Mouse (Mus musculus) hindbrain, embryonic 10.5 days (tissue): ENCODE data around the gene Kel. TPM values are rescaled to one million over a fixed set of nuclear protein-coding genes. Genes with fewer than 3 reads are reported as not detected.

Experiments
- DNase-seq: peaks from one replicate; pipeline ENCODE4 v3.0.0-alpha.2; 2017; ENCODE audit warnings: low spot score
- H3K27ac ChIP-seq: fragments of 300-500 bp; sonication (generic); 2 replicates; pipeline ENCODE4 v1.5.1; 2016; ENCODE audit warnings: mild to moderate bottlenecking, moderate library complexity
- H3K27me3 ChIP-seq: fragments of 300-500 bp; sonication (generic); 2 replicates; pipeline ENCODE4 v1.6.1; 2016; ENCODE audit warnings: mild to moderate bottlenecking; ENCODE audit not compliant: poor library complexity, insufficient read depth, severe bottlenecking
- H3K36me3 ChIP-seq: fragments of 300-500 bp; sonication (generic); 2 replicates; pipeline ENCODE4 v1.6.1; 2016; ENCODE audit warnings: mild to moderate bottlenecking, moderate library complexity
- H3K4me1 ChIP-seq: fragments of 300-500 bp; sonication (generic); replicated peaks from 2 replicates; pipeline ENCODE4 v1.6.1; 2016; ENCODE audit warnings: mild to moderate bottlenecking
- H3K4me3 ChIP-seq: fragments of 300-500 bp; sonication (generic); 2 replicates; pipeline ENCODE4 v1.5.1; 2016; ENCODE audit warnings: mild to moderate bottlenecking, moderate library complexity
- H3K9me3 ChIP-seq: fragments of 300-500 bp; sonication (generic); 2 replicates; pipeline ENCODE4 v1.6.1; 2016; ENCODE audit warnings: mild to moderate bottlenecking, moderate library complexity
- WGBS: fragments of 180-500 bp; shearing (Covaris S2); methylation state at CpG from one replicate; pipeline ENCODE4 v1.1.7; 2016; 5-methylcytosine and 5-hydroxymethylcytosine counted together
- polyA plus RNA-seq: library from polyadenylated mRNA; unstranded; fragments of >200 nt; fragmentation: Nextera tagmentation; extraction: Ambion mirVana; gene quantifications from 2 replicates; pipeline ENCODE4 v1.2.1, GENCODE M21; 2016

Gene Kel
- polyA plus RNA-seq, 1 experiment from 2014 or later, result 9.8 TPM

DNA sequence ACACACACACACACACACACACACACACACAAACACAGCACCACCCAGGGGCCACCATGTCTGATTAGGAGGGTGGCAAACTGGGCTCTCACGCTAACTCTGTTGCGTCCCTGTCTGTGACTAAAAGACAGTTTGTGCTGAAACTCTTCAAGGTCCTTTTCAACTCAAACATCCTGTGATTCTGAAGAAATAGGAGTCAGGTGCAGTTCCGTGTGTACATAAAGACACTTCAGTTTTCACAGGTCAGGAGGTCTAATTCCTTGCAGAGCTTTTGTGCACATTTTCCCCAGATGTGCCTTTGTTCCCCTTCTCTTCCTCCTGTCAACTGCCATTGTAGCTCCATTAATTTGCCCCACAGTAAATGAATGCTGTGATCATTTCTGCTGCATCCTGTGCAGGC lies 63.7 kb downstream of the Kel start:
- no peak overlapping the region for H3K27ac ChIP-seq
- 69% methylated on average over 3 of the region's 3 CpGs for WGBS
- 0 out of 2 replicates have a peak, but pooled peaks cover 4% of the 10 kb centered on the region for H3K4me1 ChIP-seq
- no peak overlapping the region for H3K4me3 ChIP-seq
- no peaks in the 10 kb centered on the region for H3K9me3 ChIP-seq
- no peaks in the 10 kb centered on the region for H3K36me3 ChIP-seq
- no peak for DNase-seq
- no peaks in the 10 kb centered on the region for H3K27me3 ChIP-seq

DNA sequence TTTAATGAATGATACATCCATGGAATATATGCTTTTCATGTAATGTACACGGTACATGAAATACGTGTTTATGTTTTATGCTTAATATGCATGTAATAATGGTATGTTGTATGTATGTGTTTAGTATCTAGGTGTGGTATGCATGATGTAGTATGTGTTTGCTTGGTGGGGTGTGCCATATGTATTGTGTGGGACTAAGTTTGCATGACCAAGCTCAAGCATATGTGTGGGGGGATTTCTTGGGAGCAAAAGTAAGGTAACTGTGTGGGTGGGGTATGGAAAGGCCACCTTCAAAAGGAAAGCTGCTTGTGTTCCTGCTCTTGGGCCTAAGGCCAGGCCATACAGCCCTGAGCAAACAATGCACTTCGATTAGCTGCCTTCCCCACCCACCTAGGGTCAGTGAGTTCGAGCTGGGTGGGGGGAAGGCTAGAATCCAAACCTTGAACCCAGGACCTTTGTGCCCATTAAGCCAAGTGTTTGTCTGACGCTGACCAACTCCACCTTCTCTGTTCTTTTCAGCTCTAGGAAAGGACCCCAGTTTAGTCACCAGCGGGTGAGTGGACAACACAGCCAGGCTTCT lies 66.1 kb downstream of the Kel start:
- H3K9me3 ChIP-seq, result no peaks in the 10 kb centered on the region
- no peaks in the 10 kb centered on the region for H3K36me3 ChIP-seq
- 83% methylated on average over 6 of the region's 6 CpGs for WGBS
- H3K4me1 ChIP-seq, result 0 out of 2 replicates have a peak, but pooled peaks cover 8% of the 10 kb centered on the region
- DNase-seq, result no peak
- H3K27ac ChIP-seq, result no peak overlapping the region
- no peak overlapping the region for H3K4me3 ChIP-seq
- no peaks in the 10 kb centered on the region for H3K27me3 ChIP-seq

DNA sequence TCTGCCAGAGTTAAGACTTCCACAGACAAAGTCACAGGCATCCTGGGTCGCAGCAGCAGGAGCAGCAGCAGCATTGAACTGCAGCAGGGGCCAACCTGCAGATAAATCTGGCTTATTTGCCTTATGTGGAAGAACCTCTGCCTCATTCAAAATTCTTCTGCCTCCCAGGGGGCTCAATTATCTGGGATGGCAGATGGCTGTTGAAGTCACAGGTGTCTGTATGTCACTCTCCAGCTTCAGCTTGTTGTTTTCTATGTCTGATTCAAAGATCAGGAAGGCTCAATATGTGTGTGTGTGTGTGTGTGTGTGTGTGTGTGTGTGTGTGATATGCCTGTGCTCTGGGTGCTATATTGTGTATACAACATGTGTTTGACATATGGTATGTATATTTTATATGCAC lies 66.7 kb downstream of the Kel start:
- no peak for DNase-seq
- WGBS, result 25% methylated on average over 1 of the region's 1 CpGs
- Histone ChIP-seq H3K4me1 (0 out of 2 replicates have a peak, but pooled peaks cover 8% of the 10 kb centered on the region), H3K9me3 (no peaks in the 10 kb centered on the region), H3K27ac (no peak overlapping the region), H3K36me3 (no peaks in the 10 kb centered on the region), H3K4me3 (no peak overlapping the region), H3K27me3 (no peaks in the 10 kb centered on the region)

Other genes with a start within 250 kb of the Kel start
- gene Prss1, start 245.4 kb downstream of the Kel start, polyA plus RNA-seq, result not detected in 2 replicates
- gene Prss2, start 182.6 kb downstream of the Kel start, polyA plus RNA-seq, result not detected in 2 replicates
- gene Ephb6, start 98.9 kb downstream of the Kel start, polyA plus RNA-seq, result 13.4 and 13.9 TPM in 2 replicates
- gene Trpv6, start 67.9 kb downstream of the Kel start, polyA plus RNA-seq, result 0.25 and 0.41 TPM in 2 replicates
- not detected in 2 replicates for gene Trpv5, start 23.6 kb downstream of the Kel start, polyA plus RNA-seq
- gene Llcfc1, start 19.9 kb downstream of the Kel start, polyA plus RNA-seq, result not detected in 2 replicates
- not detected in 2 replicates for gene Olfr459, start 70.8 kb upstream of the Kel start, polyA plus RNA-seq
- gene Pip, start 143.2 kb upstream of the Kel start, polyA plus RNA-seq, result not detected in 2 replicates
- gene Sval2, start 148.7 kb upstream of the Kel start, polyA plus RNA-seq, result not detected in 2 replicates
- 0.29 TPM in 1 of 2 replicates, not detected in the other for gene Sval1, start 247.3 kb upstream of the Kel start, polyA plus RNA-seq